Mouse (Mus musculus) lung, embryonic 15.5 days (tissue): ENCODE data around the gene Gm13043. TPM values are rescaled to one million over a fixed set of nuclear protein-coding genes. Genes with fewer than 3 reads are reported as not detected.
"Not testable (repeated sequence)": the region's sequence is repeated elsewhere in the genome, so short reads cannot be mapped to it uniquely, and the experiment has no call there.

ENCODE experiments used
- ATAC-seq: fragments of 200-750 bp; cut with Nextera tagmentation; 2 replicates; pipeline ENCODE4 v1.8.0; 2017; ENCODE audit warnings: moderate number of reproducible peaks, borderline replicate concordance; ENCODE audit not compliant: low FRiP score, low TSS enrichment; ENCODE audit errors: extremely low read depth
- H3K27ac ChIP-seq: fragments of 300-500 bp; sonication (generic); 2 replicates; pipeline ENCODE4 v1.5.1; 2015; ENCODE audit warnings: moderate library complexity, mild to moderate bottlenecking, inconsistent platforms
- H3K27me3 ChIP-seq: fragments of 300-500 bp; sonication (generic); 2 replicates; pipeline ENCODE4 v1.6.1; 2015; ENCODE audit warnings: inconsistent platforms
- H3K36me3 ChIP-seq: fragments of 300-500 bp; sonication (generic); 2 replicates; pipeline ENCODE4 v1.6.1; 2015; ENCODE audit warnings: inconsistent platforms
- H3K4me1 ChIP-seq: fragments of 300-500 bp; sonication (generic); 2 replicates; pipeline ENCODE4 v1.6.1; 2015; ENCODE audit warnings: inconsistent platforms
- H3K4me2 ChIP-seq: fragments of 300-500 bp; sonication (generic); 2 replicates; pipeline ENCODE4 v1.6.1; 2015; ENCODE audit warnings: inconsistent platforms, mild to moderate bottlenecking, moderate library complexity
- H3K4me3 ChIP-seq: fragments of 300-500 bp; sonication (generic); 2 replicates; pipeline ENCODE4 v1.5.1; 2015; ENCODE audit warnings: mild to moderate bottlenecking, inconsistent platforms
- H3K9ac ChIP-seq: fragments of 300-500 bp; sonication (generic); 2 replicates; pipeline ENCODE4 v1.6.1; 2015; ENCODE audit warnings: inconsistent platforms
- H3K9me3 ChIP-seq: fragments of 300-500 bp; sonication (generic); 2 replicates; pipeline ENCODE4 v1.6.1; 2016; ENCODE audit warnings: inconsistent platforms
- WGBS: fragments of 180-500 bp; shearing (Covaris S2); methylation state at CpG from one replicate; pipeline ENCODE4 v1.1.7; 2015; 5-methylcytosine and 5-hydroxymethylcytosine counted together
- polyA plus RNA-seq: library from polyadenylated mRNA; unstranded; fragments of >200 nt; fragmentation: Nextera tagmentation; extraction: Ambion mirVana; gene quantifications from 2 replicates; pipeline ENCODE4 v1.2.1, GENCODE M21; 2015

Gm13043 gene
- not detected in 2 replicates for polyA plus RNA-seq

DNA sequence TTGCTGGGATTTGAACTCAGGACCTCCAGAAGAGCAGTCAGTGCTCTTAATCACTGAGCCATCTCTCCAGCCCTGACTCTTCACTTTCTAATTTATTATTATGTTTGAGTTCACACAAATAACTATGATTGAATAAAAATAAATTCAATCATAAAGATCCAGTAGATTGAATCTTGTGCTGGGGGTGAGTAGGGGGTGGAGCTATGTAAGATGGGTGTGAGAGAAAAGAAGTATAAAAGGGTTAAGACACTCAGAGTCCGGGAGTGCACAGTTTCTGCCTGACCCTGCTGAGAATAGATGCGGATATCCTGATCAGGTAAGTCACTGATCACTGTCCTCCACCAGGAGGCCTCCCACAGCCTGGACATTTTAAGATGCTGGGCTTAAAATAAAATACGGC is at the start of gene Gm13043:
Gm13043 (plus strand) TSS at position 301 of the 400 bp plus-strand sequence.
- no peaks in the 10 kb centered on the region for H3K27me3 ChIP-seq
- 79% methylated on average over 3 of the region's 3 CpGs for WGBS
- ATAC-seq: no peak
- no peak within 1 kb of the TSS for H3K4me3 ChIP-seq
- H3K9ac ChIP-seq: no peak within 1 kb of the TSS
- no peaks in the 10 kb centered on the region for H3K9me3 ChIP-seq
- H3K27ac ChIP-seq: no peak within 1 kb of the TSS
- no peaks in the 10 kb centered on the region for H3K36me3 ChIP-seq
- no peaks in the 10 kb centered on the region for H3K4me1 ChIP-seq
- H3K4me2 ChIP-seq: no peak within 1 kb of the TSS

- H3K27ac ChIP-seq, ATAC-seq, H3K4me2 ChIP-seq, H3K36me3 ChIP-seq, H3K9ac ChIP-seq, H3K4me3 ChIP-seq, H3K4me1 ChIP-seq, H3K9me3 ChIP-seq, H3K27me3 ChIP-seq: not testable (repeated sequence)
- WGBS: no CpG with 5 or more reads among the region's 3 CpGs
These were observed 24.5 kb downstream of the Gm13043 start, which contains the start of gene Gm13040 for GRCm38 (mm10) chr4:143535654-143536053. Gene Gm13040 (plus strand): TSS chr4:143535954.

DNA sequence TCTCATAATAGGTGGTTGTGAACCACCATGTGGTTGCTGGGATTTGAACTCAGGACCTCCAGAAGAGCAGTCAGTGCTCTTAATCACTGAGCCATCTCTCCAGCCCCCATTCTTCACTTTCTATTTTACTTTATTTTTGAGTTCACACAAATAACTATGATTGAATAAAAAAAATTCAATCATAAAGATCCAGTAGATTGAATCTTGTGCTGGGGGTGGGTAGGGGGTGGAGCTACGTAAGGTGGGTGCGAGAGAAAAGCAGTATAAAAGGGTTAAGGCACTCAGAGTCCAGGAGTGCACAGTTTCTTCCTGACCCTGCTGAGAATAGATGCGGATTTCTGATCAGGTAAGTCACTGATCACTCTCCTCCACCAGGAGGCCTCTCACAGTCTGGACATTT is 40.3 kb downstream of the Gm13043 start, which contains the start of the genes BC080695 and Gm13057:
BC080695 (plus strand) TSS at position 301 of the 400 bp plus-strand sequence.
Gm13057 (plus strand) TSS at position 310 of the 400 bp plus-strand sequence.
- not testable (repeated sequence) for H3K27ac ChIP-seq, H3K27me3 ChIP-seq, H3K4me2 ChIP-seq, H3K36me3 ChIP-seq, H3K4me1 ChIP-seq, H3K9me3 ChIP-seq, H3K4me3 ChIP-seq, ATAC-seq, H3K9ac ChIP-seq
- no CpG with 5 or more reads among the region's 3 CpGs for WGBS

Other genes with a start within 250 kb of the Gm13043 start
- 47.2 and 51.0 TPM in 2 replicates for gene Pdpn, start 211.8 kb upstream of the Gm13043 start, polyA plus RNA-seq
- 0.06 and 0.07 TPM in 2 replicates for gene Lrrc38, start 161.6 kb upstream of the Gm13043 start, polyA plus RNA-seq
- not detected in 2 replicates for gene Pramel1, start 116.9 kb upstream of the Gm13043 start, polyA plus RNA-seq
- 17.4 and 19.7 TPM in 2 replicates for gene Pramef8, start 98.9 kb upstream of the Gm13043 start, polyA plus RNA-seq
- not detected in 2 replicates for gene Oog4, start 61.0 kb upstream of the Gm13043 start, polyA plus RNA-seq
- gene Gm13040, start 24.6 kb downstream of the Gm13043 start, polyA plus RNA-seq: not detected in 2 replicates
- not detected in 2 replicates for gene BC080695, start 40.4 kb downstream of the Gm13043 start, polyA plus RNA-seq
- gene Gm13057, start 40.4 kb downstream of the Gm13043 start, polyA plus RNA-seq: not detected in 2 replicates
- not detected in 2 replicates for gene Gm13083, start 103.7 kb downstream of the Gm13043 start, polyA plus RNA-seq
- gene Gm13088, start 145.9 kb downstream of the Gm13043 start, polyA plus RNA-seq: not detected in 2 replicates
- gene Gm13089, start 191.4 kb downstream of the Gm13043 start, polyA plus RNA-seq: not detected in 2 replicates
- not detected in 2 replicates for gene Gm13078, start 208.1 kb downstream of the Gm13043 start, polyA plus RNA-seq